In genomic region chr16:90829894-90830685, GRCm38 (mm10) we compare ENCODE assay signal across 7 mouse cellular contexts. TPM values are rescaled to one million over a fixed set of nuclear protein-coding genes. Genes with fewer than 3 reads are reported as not detected.
DNase-seq lines count a peak whose midpoint lies in the region; ATAC-seq lines count a peak whose summit lies in the region.

No protein-coding gene starts in this region.

- under 1% methylated on average over 45 of the region's 45 CpGs for WGBS in embryonic facial prominence, embryonic 15.5 days
- under 1% methylated on average over 40 of the region's 45 CpGs for WGBS in limb, embryonic 11.5 days
- under 1% methylated on average over 45 of the region's 45 CpGs for WGBS in midbrain, embryonic 12.5 days

- peak; percentile 52 to 72 for DNase-seq in adrenal gland, postnatal 4 days (ENCODE audit: low spot score in 2 of 2)
- DNase-seq in heart, adult 8-10 months (ENCODE audit: low spot score) = peak; percentile 92
- peak; percentile 90 for DNase-seq in kidney, adult 8-10 months
- DNase-seq in limb, embryonic 11.5 days (ENCODE audit: low spot score) = peak; percentile 76
- DNase-seq in skeletal muscle tissue, adult 2 months (ENCODE audit: low read depth, low spot score) = peak; percentile 75

- peak overlapping the region; percentile 26 for H3K9ac ChIP-seq in embryonic facial prominence, embryonic 15.5 days
- H3K9ac ChIP-seq in limb, embryonic 11.5 days (ENCODE audit: low read length) = no peak overlapping the region
- H3K9ac ChIP-seq in midbrain, embryonic 12.5 days (replicated peaks) = peak overlapping the region; percentile 63

- H3K36me3 ChIP-seq in embryonic facial prominence, embryonic 15.5 days = no peaks in the 10 kb centered on the region
- no peaks in the 10 kb centered on the region for H3K36me3 ChIP-seq in limb, embryonic 11.5 days (ENCODE audit: control insufficient read depth, insufficient read depth, low read length)
- no peaks in the 10 kb centered on the region for H3K36me3 ChIP-seq in midbrain, embryonic 12.5 days

- H3K27ac ChIP-seq in embryonic facial prominence, embryonic 15.5 days (replicated peaks) = 0 out of 2 replicates have a peak overlapping the region, but pooled peaks have one; percentile 22
- H3K27ac ChIP-seq in limb, embryonic 11.5 days (replicated peaks; ENCODE audit: low read depth, low read length) = no peak overlapping the region
- no peak overlapping the region for H3K27ac ChIP-seq in midbrain, embryonic 12.5 days (replicated peaks)

- peak overlapping the region; percentile 56 for H3K4me3 ChIP-seq in embryonic facial prominence, embryonic 15.5 days (replicated peaks)
- peak overlapping the region; percentile 49 for H3K4me3 ChIP-seq in limb, embryonic 11.5 days (ENCODE audit: low read depth, low read length)
- peak overlapping the region; percentile 47 for H3K4me3 ChIP-seq in midbrain, embryonic 12.5 days

- H3K27me3 ChIP-seq in embryonic facial prominence, embryonic 15.5 days = peaks cover 38% of the 10 kb centered on the region
- H3K27me3 ChIP-seq in limb, embryonic 11.5 days (ENCODE audit: control insufficient read depth, insufficient read depth, low read length) = peaks cover 32% of the 10 kb centered on the region
- H3K27me3 ChIP-seq in midbrain, embryonic 12.5 days = peaks cover 70% of the 10 kb centered on the region

- H3K9me3 ChIP-seq in embryonic facial prominence, embryonic 15.5 days (replicated peaks) = no peaks in the 10 kb centered on the region
- no peaks in the 10 kb centered on the region for H3K9me3 ChIP-seq in limb, embryonic 11.5 days (ENCODE audit: control insufficient read depth, low read length)
- no peaks in the 10 kb centered on the region for H3K9me3 ChIP-seq in midbrain, embryonic 12.5 days

- H3K4me2 ChIP-seq in embryonic facial prominence, embryonic 15.5 days (replicated peaks) = peak overlapping the region; percentile 100
- H3K4me2 ChIP-seq in limb, embryonic 11.5 days (ENCODE audit: low read depth, severe bottlenecking) = peak overlapping the region; percentile 78
- peak overlapping the region; percentile 87 for H3K4me2 ChIP-seq in midbrain, embryonic 12.5 days (replicated peaks)

- peaks cover 31% of the 10 kb centered on the region for H3K4me1 ChIP-seq in embryonic facial prominence, embryonic 15.5 days
- H3K4me1 ChIP-seq in limb, embryonic 11.5 days (ENCODE audit: control insufficient read depth, insufficient read depth, low read length) = peaks cover 7% of the 10 kb centered on the region; the same call in 1 of the 2 replicates
- peaks cover 34% of the 10 kb centered on the region for H3K4me1 ChIP-seq in midbrain, embryonic 12.5 days

- peak; percentile 71 for ATAC-seq in embryonic facial prominence, embryonic 15.5 days (ENCODE audit: insufficient number of reproducible peaks, low FRiP score, low TSS enrichment, low read depth)
- peak; percentile 22; the same call in 1 of the 2 replicates for ATAC-seq in limb, embryonic 11.5 days (ENCODE audit: insufficient number of reproducible peaks, low FRiP score, low TSS enrichment, low read depth)
- peak; percentile 71 for ATAC-seq in midbrain, embryonic 12.5 days (ENCODE audit: low FRiP score, low read depth)

RNA-seq across cellular contexts. Expression of gene Eva1c, which starts 3.6 kb away (rescaled TPM):
- 1 to 10 TPM; 5.1 to 5.8 TPM for total RNA-seq in adrenal gland, postnatal 4 days (2021)
- 3.1 and 3.7 TPM in 2 replicates for polyA plus RNA-seq in embryonic facial prominence, embryonic 15.5 days (2015; fragmentation: Nextera tagmentation; extraction: Ambion mirVana)
- total RNA-seq in heart, adult 8-10 months (2022) = 1 to 10 TPM; 1.6 TPM
- 0.23 and 0.44 TPM in 2 replicates for polyA plus RNA-seq in limb, embryonic 11.5 days (2014; fragmentation: Nextera tagmentation; extraction: Ambion mirVana)
- polyA plus RNA-seq in midbrain, embryonic 12.5 days (2016; fragmentation: Nextera tagmentation; extraction: Ambion mirVana) = 1.6 and 3.3 TPM in 2 replicates

RNA-seq across cellular contexts. Expression of gene Urb1, which starts 19.9 kb away (rescaled TPM):
- total RNA-seq in adrenal gland, postnatal 4 days (2021) = 10 to 100 TPM; 14.9 to 18.7 TPM
- 10.3 and 10.5 TPM in 2 replicates for polyA plus RNA-seq in embryonic facial prominence, embryonic 15.5 days (2015; fragmentation: Nextera tagmentation; extraction: Ambion mirVana)
- 1 to 10 TPM; 5.7 to 9.1 (median 7.4) TPM for total RNA-seq in heart, adult 8-10 months (2022)
- polyA plus RNA-seq in limb, embryonic 11.5 days (2014; fragmentation: Nextera tagmentation; extraction: Ambion mirVana) = 16.6 and 16.7 TPM in 2 replicates
- polyA plus RNA-seq in midbrain, embryonic 12.5 days (2016; fragmentation: Nextera tagmentation; extraction: Ambion mirVana) = 12.1 and 13.8 TPM in 2 replicates
